Mouse (Mus musculus) forebrain, embryonic 14.5 days (tissue): ENCODE results near the gene Ptk6. TPM values are rescaled to one million over a fixed set of nuclear protein-coding genes. Genes with fewer than 3 reads are reported as not detected.

Source experiments
- ATAC-seq: fragments of 200-750 bp; cut with Nextera tagmentation; 2 replicates; pipeline ENCODE4 v1.8.0; 2017; ENCODE audit warnings: mild to moderate bottlenecking, moderate library complexity
- DNase-seq: peaks from one replicate; pipeline ENCODE4 v3.0.0-alpha.2; 2015; ENCODE audit warnings: low spot score
- H3K27ac ChIP-seq: fragments of 300-500 bp; sonication (generic); 2 replicates; pipeline ENCODE4 v1.5.1; 2014; ENCODE audit warnings: low read depth, mild to moderate bottlenecking, control low read depth, low read length, moderate library complexity
- H3K27me3 ChIP-seq: fragments of 300-500 bp; sonication (generic); replicated peaks from 2 replicates; pipeline ENCODE4 v1.6.1; 2014; ENCODE audit warnings: low read length, control low read depth, mixed read lengths; ENCODE audit not compliant: control insufficient read depth, insufficient read depth
- H3K36me3 ChIP-seq: fragments of 300-500 bp; sonication (generic); 2 replicates; pipeline ENCODE4 v1.6.1; 2014; ENCODE audit warnings: low read length, control low read depth; ENCODE audit not compliant: control insufficient read depth, insufficient read depth
- H3K4me1 ChIP-seq: fragments of 300-500 bp; sonication (generic); 2 replicates; pipeline ENCODE4 v1.6.1; 2014; ENCODE audit warnings: antibody characterized with exemption, low read length, control low read depth; ENCODE audit not compliant: control insufficient read depth, insufficient read depth
- H3K4me2 ChIP-seq: fragments of 300-500 bp; sonication (generic); 2 replicates; pipeline ENCODE4 v1.6.1; 2014; ENCODE audit warnings: mild to moderate bottlenecking, control low read depth, low read length
- H3K4me3 ChIP-seq: fragments of 300-500 bp; sonication (generic); 2 replicates; pipeline ENCODE4 v1.5.1; 2014; ENCODE audit warnings: low read depth, low read length, control low read depth
- H3K9ac ChIP-seq: fragments of 300-500 bp; sonication (generic); 2 replicates; pipeline ENCODE4 v1.6.1; 2014; ENCODE audit warnings: mild to moderate bottlenecking, low read length, control low read depth, moderate library complexity
- H3K9me3 ChIP-seq: fragments of 300-500 bp; sonication (generic); replicated peaks from 2 replicates; pipeline ENCODE4 v1.6.1; 2016; ENCODE audit warnings: low read length, control low read depth, mixed read lengths; ENCODE audit not compliant: control insufficient read depth
- WGBS: fragments of 180-500 bp; shearing (Covaris S2); extraction: QIAGEN DNeasy Blood & Tissue Kit; methylation state at CpG from one replicate; pipeline ENCODE4 v1.1.7; 2014; 5-methylcytosine and 5-hydroxymethylcytosine counted together
- polyA plus RNA-seq: library from polyadenylated mRNA; unstranded; fragments of >200 nt; fragmentation: Nextera tagmentation; extraction: Ambion mirVana; gene quantifications from 2 replicates; pipeline ENCODE4 v1.2.1, GENCODE M21; 2014

Ptk6 gene
- polyA plus RNA-seq, 1 experiment from 2014 or later = not detected

DNA sequence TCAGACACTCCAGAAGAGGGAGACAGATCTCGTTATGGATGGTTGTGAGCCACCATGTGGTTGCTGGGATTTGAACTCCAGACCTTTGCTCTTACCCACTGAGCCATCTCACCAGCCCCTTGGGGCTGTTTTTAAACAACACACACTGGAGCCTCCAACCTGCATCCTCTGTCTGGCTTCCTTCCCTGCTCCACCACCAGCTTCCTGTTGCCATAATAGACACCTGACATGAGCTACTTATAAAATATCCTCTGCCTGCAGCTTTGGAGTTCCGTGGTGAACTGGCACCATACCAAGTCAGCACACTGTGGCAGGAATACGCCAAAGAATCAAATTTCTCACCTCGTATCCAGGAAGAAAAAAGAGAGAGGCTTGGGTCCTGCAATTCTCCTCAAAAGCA is 41.8 kb downstream of the Ptk6 start:
- WGBS = 57% methylated on average over 4 of the region's 4 CpGs
- ATAC-seq (no peak), DNase-seq (no peak)
- no peak overlapping the region for H3K27ac ChIP-seq
- no peak overlapping the region for H3K4me2 ChIP-seq
- H3K9me3 ChIP-seq = no peaks in the 10 kb centered on the region
- H3K4me1 ChIP-seq = peaks cover 13% of the 10 kb centered on the region
- no peak overlapping the region for H3K4me3 ChIP-seq
- H3K9ac ChIP-seq = no peak overlapping the region
- 0 out of 2 replicates have a peak, but pooled peaks cover 2% of the 10 kb centered on the region for H3K27me3 ChIP-seq
- no peaks in the 10 kb centered on the region for H3K36me3 ChIP-seq

DNA sequence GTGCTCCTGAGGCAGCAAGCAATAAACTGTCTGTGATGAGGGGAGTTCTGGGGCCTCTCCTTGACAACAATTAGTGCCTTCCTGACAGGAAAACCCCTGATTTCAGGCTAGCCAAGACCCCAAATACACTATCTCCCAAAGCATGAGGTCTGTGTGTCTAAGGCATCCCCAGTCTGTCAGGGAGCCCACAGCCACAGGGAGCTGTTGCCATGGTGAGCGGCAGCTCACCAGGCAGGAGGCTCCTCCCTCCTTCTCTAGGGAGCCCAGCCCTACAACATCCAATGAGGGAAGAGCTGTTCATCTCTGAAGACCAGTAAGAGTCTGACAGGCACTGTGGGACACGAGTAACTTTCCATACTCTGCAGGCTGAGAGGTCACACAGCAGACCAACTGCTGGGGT is 42.8 kb downstream of the Ptk6 start:
- ATAC-seq = peak; percentile 90
- peaks cover 13% of the 10 kb centered on the region for H3K4me1 ChIP-seq
- DNase-seq = peak; percentile 87
- 0 out of 2 replicates have a peak, but pooled peaks cover 3% of the 10 kb centered on the region for H3K27me3 ChIP-seq
- H3K9ac ChIP-seq = peak overlapping the region; percentile 36; the same call in 1 of the 2 replicates
- H3K27ac ChIP-seq = peak overlapping the region; percentile 78
- H3K9me3 ChIP-seq = no peaks in the 10 kb centered on the region
- H3K4me2 ChIP-seq = peak overlapping the region; percentile 22; the same call in 1 of the 2 replicates
- no peak overlapping the region for H3K4me3 ChIP-seq
- WGBS = 0% methylated on average over 2 of the region's 2 CpGs
- H3K36me3 ChIP-seq = no peaks in the 10 kb centered on the region

DNA sequence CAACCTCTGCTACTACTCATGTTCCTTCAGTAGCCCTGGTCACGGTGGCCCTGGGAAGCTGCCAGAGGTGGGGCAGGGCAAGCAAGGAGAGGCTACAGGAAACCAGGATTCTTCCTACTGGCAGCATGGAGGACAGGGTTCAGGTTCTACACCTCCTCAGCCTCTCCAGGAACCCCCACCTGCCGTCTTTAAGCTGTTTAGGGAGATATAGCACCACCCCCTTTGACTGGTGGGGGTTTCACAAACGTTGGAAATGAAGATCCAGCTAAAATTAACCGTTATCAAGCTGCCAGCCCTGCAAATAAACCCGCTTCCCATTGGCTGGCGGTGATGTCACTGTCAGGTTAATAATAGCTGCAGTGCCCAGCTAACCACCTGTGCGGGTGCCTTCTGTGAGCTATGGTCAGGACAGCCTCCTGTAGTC is 43.5 kb downstream of the Ptk6 start:
- Histone ChIP-seq H3K9me3 (no peaks in the 10 kb centered on the region), H3K4me2 (peak overlapping the region; percentile 22; the same call in 1 of the 2 replicates), H3K4me3 (no peak overlapping the region), H3K36me3 (no peaks in the 10 kb centered on the region), H3K4me1 (peaks cover 13% of the 10 kb centered on the region), H3K27me3 (0 out of 2 replicates have a peak, but pooled peaks cover 3% of the 10 kb centered on the region), H3K9ac (peak overlapping the region; percentile 36; the same call in 1 of the 2 replicates), H3K27ac (peak overlapping the region; percentile 78; the same call in 1 of the 2 replicates)
- ATAC-seq (no peak), DNase-seq (peak; percentile 44)
- 51% methylated on average over 7 of the region's 7 CpGs for WGBS

DNA sequence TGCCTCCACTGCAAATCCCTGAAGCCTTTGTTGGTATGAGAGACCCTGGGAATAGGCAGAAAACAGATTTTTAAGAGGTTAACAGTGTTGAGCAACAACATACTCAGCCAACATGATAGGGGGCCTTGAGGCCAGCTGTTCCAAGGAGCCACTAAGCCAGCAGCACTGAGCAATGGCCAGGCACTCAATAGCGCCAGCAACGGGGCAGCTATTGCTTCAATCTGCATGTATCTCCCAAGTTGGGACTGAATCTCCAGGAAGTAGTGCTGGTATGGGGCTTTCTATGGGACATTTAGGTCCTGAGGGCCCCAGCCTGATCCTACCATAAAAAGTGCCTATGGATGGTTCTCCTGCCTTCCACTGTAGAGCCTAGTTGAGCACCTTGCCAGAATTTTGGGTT is 44.1 kb downstream of the Ptk6 start:
- ATAC-seq = no peak
- WGBS = 93% methylated on average over 2 of the region's 2 CpGs

DNA sequence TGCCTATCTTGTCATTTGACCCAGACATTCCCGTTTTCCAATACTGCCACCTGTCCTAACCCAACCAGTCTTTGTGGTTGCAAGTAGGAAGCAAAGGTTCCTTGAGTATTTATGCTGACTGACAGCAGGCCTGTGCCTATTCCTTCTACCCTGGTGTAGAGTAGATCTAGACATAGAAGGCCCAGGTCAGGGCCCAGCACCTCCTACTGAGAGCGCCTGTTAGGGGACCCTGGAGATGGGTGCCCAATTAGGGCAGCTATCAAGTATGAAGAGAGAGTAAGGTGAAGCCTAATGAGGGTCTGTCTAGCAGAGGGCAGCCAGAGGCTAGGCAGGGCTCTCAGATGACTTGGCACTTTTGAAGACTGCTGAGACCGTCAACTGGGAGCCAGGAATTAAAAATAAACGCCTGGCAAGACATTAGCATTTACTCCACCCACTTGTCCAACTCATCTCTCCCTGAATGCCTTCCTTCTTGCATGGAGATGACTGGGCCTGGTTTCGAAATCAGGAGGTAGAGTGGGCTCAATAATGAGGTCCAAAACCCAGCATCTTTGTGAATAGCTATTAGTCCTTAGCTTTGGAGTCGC is 44.8 kb downstream of the Ptk6 start:
- WGBS = 79% methylated on average over 6 of the region's 6 CpGs
- Histone ChIP-seq H3K4me1 (peaks cover 13% of the 10 kb centered on the region), H3K4me3 (no peak overlapping the region), H3K9me3 (no peaks in the 10 kb centered on the region), H3K27me3 (0 out of 2 replicates have a peak, but pooled peaks cover 3% of the 10 kb centered on the region), H3K4me2 (no peak overlapping the region), H3K36me3 (no peaks in the 10 kb centered on the region), H3K27ac (no peak overlapping the region), H3K9ac (no peak overlapping the region)
- no peak for DNase-seq
- no peak for ATAC-seq

More for the DNA sequence above, 44.1 kb downstream of the Ptk6 start:
- H3K36me3 ChIP-seq = no peaks in the 10 kb centered on the region
- H3K9ac ChIP-seq = no peak overlapping the region
- peaks cover 13% of the 10 kb centered on the region for H3K4me1 ChIP-seq
- no peak for DNase-seq
- no peaks in the 10 kb centered on the region for H3K9me3 ChIP-seq
- H3K27me3 ChIP-seq = 0 out of 2 replicates have a peak, but pooled peaks cover 3% of the 10 kb centered on the region
- no peak overlapping the region for H3K4me3 ChIP-seq
- no peak overlapping the region for H3K4me2 ChIP-seq
- no peak overlapping the region for H3K27ac ChIP-seq

DNA sequence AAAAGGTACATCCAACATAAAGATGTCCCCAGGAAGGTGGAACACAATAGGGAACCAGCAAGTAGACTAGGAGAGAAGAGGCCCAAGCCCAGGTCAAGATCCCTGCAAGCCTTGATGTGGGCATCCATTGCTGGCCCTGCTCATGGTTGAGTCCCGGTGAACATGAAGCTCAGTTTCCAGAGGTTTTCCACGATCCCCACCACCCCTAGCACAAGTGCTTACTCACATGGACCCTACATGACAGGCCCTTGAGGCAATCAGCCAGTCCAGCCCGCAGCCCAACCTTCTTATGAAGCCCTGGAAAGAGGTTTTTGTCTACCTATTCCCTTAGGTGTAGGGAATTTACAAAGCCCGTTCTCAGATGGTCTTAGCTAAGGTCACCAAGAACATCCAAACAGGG is 45.4 kb downstream of the Ptk6 start:
- Histone ChIP-seq H3K36me3 (no peaks in the 10 kb centered on the region), H3K27ac (peak overlapping the region; percentile 70), H3K4me2 (peak overlapping the region; percentile 68), H3K9ac (peak overlapping the region; percentile 72), H3K4me1 (peaks cover 13% of the 10 kb centered on the region), H3K9me3 (no peaks in the 10 kb centered on the region), H3K4me3 (peak overlapping the region; percentile 45), H3K27me3 (0 out of 2 replicates have a peak, but pooled peaks cover 3% of the 10 kb centered on the region)
- 82% methylated on average over 4 of the region's 4 CpGs for WGBS
- ATAC-seq (no peak), DNase-seq (no peak)

DNA sequence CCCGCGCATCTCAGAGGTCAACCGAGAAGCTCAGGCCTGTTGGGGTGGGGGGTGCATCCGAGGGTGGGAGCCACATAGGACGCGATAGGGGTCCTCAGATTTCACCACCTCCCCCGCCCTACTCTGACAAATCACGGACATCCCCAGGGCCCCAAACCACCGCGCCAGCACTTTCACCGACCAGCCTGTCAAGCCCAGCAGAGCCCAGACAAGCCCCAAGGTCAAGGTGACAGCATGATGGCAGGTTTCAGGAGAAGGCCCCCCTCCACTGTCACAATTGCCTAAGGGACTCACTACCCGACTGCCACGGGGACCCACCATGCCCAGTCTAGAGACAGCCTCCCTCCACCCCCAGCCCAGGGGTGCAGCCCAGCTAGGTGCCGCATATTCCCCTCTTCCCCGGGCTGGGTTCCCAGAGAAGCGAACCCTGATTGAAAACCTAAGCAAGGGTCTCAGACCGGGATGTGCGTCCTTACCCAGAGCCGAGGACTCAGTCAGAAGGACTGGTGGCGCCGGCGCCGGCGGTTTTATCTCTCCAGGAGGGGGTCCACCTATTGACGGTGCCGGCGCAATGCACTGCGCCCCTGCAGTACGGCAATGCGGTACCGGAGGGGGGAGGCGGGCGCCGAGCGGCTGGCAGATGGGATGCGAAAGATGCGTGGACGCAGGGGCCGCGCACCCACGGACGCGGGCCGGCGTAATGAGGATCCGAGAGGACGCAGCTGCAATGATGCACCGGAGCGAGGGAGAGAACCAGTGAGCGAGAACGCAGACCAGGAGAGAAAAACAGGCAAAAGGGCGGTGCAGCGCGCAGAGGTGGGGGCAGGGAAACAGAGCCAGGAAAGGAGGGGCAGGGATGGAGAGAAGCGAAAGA is 46.1 kb downstream of the Ptk6 start, which contains the start of gene Eef1a2:
TSS of gene Eef1a2 (minus strand) at position 767 of the 874 bp plus-strand sequence.
- 3% methylated on average over 55 of the region's 55 CpGs for WGBS
- Histone ChIP-seq H3K27me3 (0 out of 2 replicates have a peak, but pooled peaks cover 3% of the 10 kb centered on the region), H3K4me1 (peaks cover 13% of the 10 kb centered on the region), H3K4me2 (peak within 1 kb of the TSS; percentile 68), H3K4me3 (peak within 1 kb of the TSS; percentile 45), H3K27ac (peak within 1 kb of the TSS; percentile 70), H3K36me3 (no peaks in the 10 kb centered on the region), H3K9ac (peak within 1 kb of the TSS; percentile 72), H3K9me3 (no peaks in the 10 kb centered on the region)
- ATAC-seq (peak; percentile 70), DNase-seq (peak; percentile 72)

DNA sequence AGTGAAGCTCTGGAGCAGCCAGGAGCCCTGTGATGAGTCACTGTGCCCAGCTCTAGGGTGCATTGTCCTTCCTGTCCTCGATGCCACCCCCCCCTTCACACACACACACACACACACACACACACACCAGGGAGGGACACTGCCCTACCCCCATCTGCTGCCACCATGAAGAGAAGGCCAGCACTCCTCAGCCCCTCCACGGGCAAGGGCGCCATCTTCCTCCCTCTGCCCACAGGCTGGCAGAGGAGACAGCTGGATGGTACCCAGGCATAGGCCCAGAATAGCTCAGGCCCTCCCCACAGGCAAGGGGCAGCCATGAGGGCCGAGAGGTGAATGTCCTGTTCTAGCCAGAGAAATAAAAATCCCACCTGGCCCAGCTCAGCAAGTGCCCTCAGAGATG is 46.8 kb downstream of the Ptk6 start:
- Histone ChIP-seq H3K4me2 (peak overlapping the region; percentile 68), H3K9me3 (no peaks in the 10 kb centered on the region), H3K27me3 (0 out of 2 replicates have a peak, but pooled peaks cover 3% of the 10 kb centered on the region), H3K4me1 (peaks cover 13% of the 10 kb centered on the region), H3K9ac (peak overlapping the region; percentile 72), H3K36me3 (no peaks in the 10 kb centered on the region), H3K27ac (no peak overlapping the region), H3K4me3 (peak overlapping the region; percentile 45)
- 57% methylated on average over 4 of the region's 4 CpGs for WGBS
- DNase-seq = no peak
- ATAC-seq = no peak
